Mouse (Mus musculus) yolk sac, embryonic 10.5 days (tissue): ENCODE results near the gene Serpinb3b.
"Not testable (repeated sequence)": the region's sequence is repeated elsewhere in the genome, so short reads cannot be mapped to it uniquely, and the experiment has no call there.

Experiments used
- DNase-seq: peaks from one replicate; pipeline ENCODE4 v3.0.0-alpha.2; 2017; ENCODE audit warnings: low spot score

The Serpinb3b gene

DNA sequence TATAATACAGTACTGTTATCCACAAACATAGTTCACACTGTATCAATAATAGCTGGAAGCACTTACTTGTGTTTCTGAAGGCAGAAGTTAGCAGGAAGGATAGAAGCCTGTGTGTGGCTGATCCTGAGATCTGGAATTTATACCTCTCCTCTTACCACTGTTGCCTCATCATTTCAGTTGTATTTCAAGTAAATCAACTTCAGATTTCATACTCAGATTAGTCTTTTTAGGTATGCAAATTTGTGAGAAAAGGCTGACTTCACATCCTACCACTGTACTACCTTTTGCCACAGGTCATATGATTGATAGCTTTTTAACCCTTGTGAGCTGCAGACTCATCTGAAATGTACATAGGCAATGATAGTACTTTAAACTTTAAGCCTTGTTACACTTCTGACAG, at the start of gene Serpinb3b, which contains the start of gene Serpinb3c:
Gene Serpinb3b (minus strand): TSS at position 101 of the 400 bp plus-strand sequence.
Gene Serpinb3c (minus strand): TSS at position 111 of the 400 bp plus-strand sequence.
- not testable (repeated sequence) for DNase-seq

- not testable (repeated sequence) for DNase-seq
These were observed 35.0 kb downstream of the Serpinb3b start for GRCm38 (mm10) chr1:107243170-107243569.

DNA sequence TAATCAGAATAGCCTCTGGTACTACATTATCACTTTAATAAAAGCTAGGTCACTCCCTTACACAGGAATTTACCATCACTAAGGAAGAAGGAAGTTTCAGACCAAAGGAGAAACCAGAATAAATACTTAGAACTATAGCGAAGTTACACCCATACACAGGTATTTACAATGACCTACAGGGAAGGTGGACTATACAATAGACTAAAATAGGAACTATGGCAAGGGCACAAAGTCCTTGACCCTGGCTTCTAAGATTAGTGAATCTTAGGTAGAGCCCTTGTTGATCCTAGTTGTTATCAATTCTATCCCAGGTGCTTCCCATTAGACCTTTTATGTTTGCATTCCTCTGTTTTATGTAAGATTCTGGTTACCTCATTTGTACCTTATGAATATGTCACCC, 60.9 kb downstream of the Serpinb3b start:
- not testable (repeated sequence) for DNase-seq

DNA sequence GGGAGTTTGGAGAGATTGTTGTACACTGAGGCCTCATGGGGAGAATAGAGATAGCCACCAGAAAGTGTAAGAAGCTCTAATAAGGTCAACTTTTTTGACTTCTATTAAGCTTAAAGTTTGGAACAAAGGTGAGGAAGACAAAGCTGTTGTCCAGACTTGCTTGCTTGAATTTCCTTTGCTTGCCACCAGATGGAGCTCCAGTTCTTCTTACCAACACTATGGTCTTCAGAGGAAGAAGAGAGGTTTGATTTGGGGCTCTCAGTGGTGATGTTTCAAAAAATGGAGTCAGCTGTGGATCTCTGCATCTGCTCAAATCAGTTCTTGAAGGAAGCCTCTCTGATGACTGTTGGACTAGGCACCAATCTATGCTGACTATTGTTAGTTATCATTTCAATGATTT, 150.7 kb downstream of the Serpinb3b start:
- DNase-seq: not testable (repeated sequence)
